Comparison of ENCODE assay signal across 19 mouse cellular contexts in genomic region chr17:64146409-64146808, GRCm38 (mm10).
"Had no signal": no experiment of that assay in that cellular context is flagged by ENCODE, and none has a peak within 500 bp of the region (broad histone marks: within the 10 kb centered on the region; RNA-seq: fewer than 3 reads in every experiment).

No protein-coding gene starts in this region.

- H3K36me3 ChIP-seq: intestine, embryonic 15.5 days; limb, embryonic 10.5 days; liver, embryonic 12.5 days; liver, embryonic 15.5 days; midbrain, embryonic 10.5 days had no signal

- H3K9me3 ChIP-seq: intestine, embryonic 15.5 days; limb, embryonic 10.5 days; limb, embryonic 13.5 days; liver, embryonic 12.5 days; liver, embryonic 15.5 days; midbrain, embryonic 10.5 days had no signal

- H3K4me3 ChIP-seq: intestine, embryonic 15.5 days; layer of hippocampus, adult 2 months; limb, embryonic 10.5 days; limb, embryonic 13.5 days; liver, embryonic 12.5 days; liver, embryonic 15.5 days; megakaryocyte, embryonic 14.5 days; midbrain, embryonic 10.5 days had no signal

- H3K9ac ChIP-seq: intestine, embryonic 15.5 days; limb, embryonic 13.5 days; liver, embryonic 12.5 days; liver, embryonic 15.5 days had no signal

- ATAC-seq: intestine, embryonic 15.5 days; liver, embryonic 12.5 days had no signal

- H3K27me3 ChIP-seq: intestine, embryonic 15.5 days; limb, embryonic 13.5 days; liver, embryonic 12.5 days; liver, embryonic 15.5 days; megakaryocyte, embryonic 14.5 days had no signal

- DNase-seq: kidney, adult 11 months; kidney, adult 9 months; kidney, postnatal 25 days; layer of hippocampus, adult 9-11 months; liver; lung, adult 2 months; right cerebral cortex, adult 18-20 months; right cerebral cortex, postnatal 14 days; right cerebral cortex, postnatal 4 days; thymus, postnatal 25 days had no signal

- H3K4me2 ChIP-seq: intestine, embryonic 15.5 days; limb, embryonic 13.5 days; liver, embryonic 12.5 days; liver, embryonic 15.5 days had no signal

- H3K27ac ChIP-seq: intestine, embryonic 15.5 days; layer of hippocampus, adult 2 months; limb, embryonic 10.5 days; limb, embryonic 13.5 days; liver, embryonic 12.5 days; liver, embryonic 15.5 days; midbrain, embryonic 10.5 days; stomach, postnatal 0 days had no signal

- H3K4me1 ChIP-seq: intestine, embryonic 15.5 days; limb, embryonic 10.5 days; liver, embryonic 12.5 days; liver, embryonic 15.5 days; midbrain, embryonic 10.5 days had no signal
